Mouse (Mus musculus) G1E-ER4 (cell line): ENCODE results near the gene Sucla2. TPM values are rescaled to one million over a fixed set of nuclear protein-coding genes. Genes with fewer than 3 reads are reported as not detected.

Source experiments
- GATA1 ChIP-seq: IDR thresholded peaks from one replicate; pipeline ENCODE4 v1.8.0; 2012; ENCODE audit warnings: low read length, inconsistent platforms
- polyA plus RNA-seq: library from polyadenylated mRNA; stranded (reverse); fragments of >175 nt; gene quantifications from 2 replicates; pipeline ENCODE4 v1.2.3, GENCODE M21; 2012

The Sucla2 gene
- polyA plus RNA-seq = 13.6 and 21.3 TPM in 2 replicates

DNA sequence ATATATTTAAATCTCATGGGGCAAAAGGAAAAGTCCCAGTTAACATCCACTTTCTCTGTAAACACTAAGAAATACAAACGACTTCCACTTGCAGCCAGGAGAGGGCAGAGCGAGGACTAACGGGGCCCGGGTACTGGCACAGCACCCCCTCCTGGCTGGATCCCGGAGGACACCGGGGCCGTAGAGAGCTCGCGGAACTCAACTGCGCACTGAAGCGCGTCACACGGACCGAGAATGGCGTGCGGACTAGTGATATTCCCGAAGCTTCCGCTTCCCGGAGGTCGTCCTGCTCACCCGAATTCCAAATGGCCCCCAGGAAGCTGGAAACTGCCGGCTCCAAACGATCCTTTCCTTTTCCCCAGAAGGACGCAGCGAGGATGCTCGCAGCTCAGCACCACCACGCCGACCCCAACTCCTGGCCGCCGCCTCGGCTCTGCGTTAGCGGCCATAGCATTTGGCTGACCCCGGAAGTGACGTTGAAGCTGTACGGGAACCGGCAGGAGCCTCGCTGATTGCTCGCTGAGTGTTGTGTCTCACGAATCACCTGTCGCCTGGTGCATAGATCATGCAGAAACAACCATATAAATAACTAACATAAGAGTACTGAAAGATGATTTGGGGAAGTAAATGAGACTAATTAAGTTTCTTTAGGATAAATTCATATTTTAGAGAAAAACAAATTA lies at the start of gene Sucla2:
Gene Sucla2, plus strand, starts transcription at position 554 of the 683 bp plus-strand sequence.
- TF ChIP-seq GATA1 = no peak

DNA sequence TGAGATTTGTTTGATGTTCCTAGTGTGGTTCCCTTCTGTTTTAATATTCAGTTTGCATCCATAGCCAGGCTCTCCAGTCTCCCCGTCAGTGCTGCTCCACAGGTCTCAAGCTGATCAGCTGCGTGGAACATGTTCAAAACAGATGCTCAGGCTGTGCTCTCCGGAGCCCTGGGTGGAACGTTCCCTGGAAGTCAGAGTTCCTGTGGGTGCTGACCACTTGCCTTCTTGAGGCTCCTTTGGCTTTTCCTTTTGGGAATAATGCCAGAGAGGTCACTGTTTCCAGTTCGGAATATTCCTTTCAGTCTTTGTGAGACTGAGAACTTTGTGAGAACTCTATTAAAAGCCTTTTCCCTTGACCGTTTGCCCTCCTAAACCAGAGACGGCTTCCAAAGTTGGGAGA lies 49.6 kb upstream of the Sucla2 start:
- no peak for TF ChIP-seq GATA1

DNA sequence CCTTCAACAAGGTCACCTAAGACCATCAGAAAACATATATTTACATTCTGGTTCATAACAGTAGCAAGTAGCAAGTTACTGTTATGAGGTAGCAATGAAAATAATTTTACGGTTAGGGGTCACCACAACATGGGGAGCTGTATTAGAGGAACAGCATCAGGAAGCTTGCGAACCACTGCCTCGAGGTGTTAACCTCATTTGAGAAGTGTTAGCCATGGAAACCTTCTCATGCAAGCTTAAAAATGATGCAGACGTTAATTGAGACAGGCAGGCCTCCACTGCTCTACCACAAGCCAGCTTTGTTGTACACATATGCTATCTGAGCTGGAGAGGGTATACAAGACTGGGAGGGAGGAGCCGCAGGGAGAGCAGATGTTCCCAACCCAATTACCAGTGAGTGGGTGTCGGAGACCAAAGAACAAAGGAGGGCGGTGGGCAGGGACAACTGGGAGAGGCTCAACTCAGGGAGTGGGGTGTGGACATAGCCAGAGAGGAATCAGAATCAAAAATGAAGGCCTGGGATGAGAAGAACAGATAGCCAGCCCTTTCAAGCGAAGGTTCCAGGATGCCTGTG lies 48.7 kb upstream of the Sucla2 start:
- TF ChIP-seq GATA1 = no peak

DNA sequence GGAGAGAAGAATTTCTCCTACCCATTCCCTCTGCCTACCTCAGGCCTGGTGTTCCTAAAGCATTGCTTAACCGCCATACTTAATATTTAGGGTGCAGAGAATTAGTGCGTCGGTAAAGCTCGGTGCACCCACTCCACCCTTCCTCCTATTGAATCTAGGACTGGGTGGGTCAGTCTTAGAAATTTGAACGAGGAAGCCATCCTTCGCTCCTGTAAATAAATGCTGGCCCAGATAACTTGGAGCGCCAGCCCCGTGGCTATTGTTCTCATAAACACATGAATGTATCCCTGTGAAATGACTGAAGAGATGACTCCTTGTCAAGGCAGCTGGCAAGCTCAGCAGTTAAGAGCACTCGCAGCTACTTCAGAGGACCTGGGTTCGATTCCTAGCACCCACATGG lies 48.0 kb upstream of the Sucla2 start:
- no peak for TF ChIP-seq GATA1

DNA sequence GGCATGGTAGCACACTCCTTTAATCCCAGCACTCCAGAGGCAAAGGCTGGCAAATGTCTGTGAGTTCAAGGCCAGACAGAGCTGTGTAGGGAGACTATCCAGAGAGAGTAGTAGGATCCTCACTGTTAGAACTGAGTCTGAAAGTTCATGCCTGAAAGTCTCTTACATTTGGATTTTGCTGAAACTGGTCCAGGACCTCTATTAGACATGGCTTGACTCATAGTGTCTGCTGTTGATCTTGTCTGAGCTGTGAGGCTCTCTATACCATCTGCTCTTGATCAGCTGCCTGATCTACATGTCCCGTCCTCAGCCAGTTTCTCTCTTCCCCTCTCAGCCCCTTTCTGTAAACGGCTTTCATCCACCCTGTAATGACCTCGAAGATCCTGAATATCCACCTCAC lies 46.8 kb upstream of the Sucla2 start:
- no peak for TF ChIP-seq GATA1

DNA sequence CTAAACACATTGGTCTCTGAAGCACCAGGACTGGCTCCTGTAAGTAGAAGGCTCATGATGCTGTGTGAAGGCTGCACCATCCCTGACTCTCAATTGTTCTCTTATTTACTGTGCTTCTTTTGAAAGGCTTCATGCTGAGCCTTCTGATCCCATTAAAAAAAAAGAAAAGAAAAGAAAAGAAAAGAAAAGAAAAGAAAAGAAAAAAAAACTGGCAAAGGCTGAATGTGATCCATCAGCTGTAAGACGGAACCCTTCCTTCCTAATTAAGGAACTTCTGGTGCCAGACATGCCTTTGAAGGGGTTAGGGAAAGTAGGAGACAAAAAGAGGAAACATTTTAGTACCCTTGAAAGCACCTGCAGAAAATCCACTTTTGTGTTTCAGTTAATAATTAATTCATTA lies 45.3 kb upstream of the Sucla2 start:
- no peak for TF ChIP-seq GATA1

DNA sequence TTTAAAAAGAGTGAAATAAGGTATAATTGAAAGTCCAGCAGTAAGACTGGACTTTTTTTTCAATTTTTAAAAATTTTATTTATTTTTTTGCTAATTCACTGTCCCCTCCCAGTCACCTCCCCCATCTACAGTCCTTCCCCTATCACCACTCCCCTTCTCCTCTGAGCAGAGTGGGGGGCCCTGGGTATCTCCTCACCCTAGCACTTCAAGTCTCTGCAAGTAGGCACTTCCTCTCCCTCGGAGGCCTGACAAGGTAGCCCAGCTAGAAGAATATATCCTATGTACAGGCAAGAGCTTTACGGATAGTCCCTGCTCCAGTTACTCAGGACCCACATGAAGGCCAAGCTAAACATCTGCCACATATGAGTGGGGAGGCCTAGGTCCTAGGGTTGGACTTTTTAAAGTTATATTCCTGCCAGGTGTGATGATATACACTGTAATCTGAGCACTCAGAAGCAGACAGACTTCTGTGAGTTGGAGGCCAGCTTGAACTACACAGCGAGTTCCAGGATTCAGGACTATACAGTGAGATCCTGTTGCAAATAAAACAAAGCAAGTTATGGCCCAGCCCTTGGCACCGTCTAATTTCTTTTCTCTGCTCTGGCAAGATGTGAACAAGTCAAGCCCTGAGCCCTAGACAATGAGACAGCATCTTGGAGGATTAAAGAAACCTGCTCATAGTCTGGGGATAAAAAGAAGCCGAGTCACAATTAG lies 41.4 kb upstream of the Sucla2 start:
- no peak for TF ChIP-seq GATA1

DNA sequence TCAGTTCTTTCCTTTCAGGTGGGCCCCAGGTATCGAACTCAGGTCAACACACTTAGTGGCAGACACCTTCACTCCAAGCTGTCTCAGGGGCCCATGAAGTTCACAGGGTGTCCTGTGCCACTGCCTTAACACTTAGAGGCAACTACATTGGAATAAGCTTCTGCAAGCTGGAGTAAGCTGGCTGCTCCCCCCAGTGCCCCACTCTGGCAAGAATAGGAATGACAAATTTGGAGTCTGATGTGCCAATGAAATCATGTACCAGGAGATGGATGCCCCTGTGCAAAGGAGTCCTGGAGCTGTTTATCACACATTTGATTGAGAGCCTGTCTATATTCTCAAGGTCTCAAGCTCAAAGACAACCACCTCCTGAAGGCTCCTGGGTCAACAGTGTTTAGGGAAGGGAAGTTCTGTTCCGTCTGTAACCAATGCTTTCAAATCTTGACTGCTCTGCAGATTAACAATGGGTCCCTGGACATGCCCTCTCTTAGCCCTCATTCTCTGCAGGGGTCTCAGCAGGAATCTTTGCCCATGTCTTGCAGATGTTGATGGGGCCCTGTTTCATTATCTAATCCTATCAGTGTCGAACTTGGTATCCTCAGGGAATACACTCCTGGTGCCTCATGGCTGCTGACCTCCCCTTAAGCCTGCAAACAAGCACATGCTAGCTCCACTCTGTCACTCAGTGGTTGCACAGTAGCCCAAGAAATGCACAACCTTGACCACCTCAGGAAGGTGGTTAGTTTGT lies 40.6 kb upstream of the Sucla2 start:
- no peak for TF ChIP-seq GATA1

DNA sequence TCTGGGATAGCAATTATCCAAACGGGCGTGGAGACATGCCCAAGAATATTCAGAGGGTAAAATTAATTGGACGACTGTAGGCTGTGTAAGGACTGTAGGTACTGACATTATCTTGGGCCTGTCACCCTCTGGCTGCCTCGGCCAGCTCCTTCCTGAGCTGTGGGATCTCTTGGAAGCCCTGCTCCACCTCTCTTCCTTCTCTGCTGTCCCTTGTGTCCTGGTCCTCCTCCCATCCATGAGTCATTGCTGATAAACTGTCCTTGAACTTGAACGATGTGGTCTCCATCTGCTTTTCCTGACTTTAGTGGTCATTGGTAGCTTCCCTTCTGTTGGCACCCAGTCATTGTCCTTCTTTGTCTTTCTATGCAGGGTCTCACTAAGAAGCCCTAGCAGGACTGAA lies 38.5 kb upstream of the Sucla2 start:
- no peak for TF ChIP-seq GATA1

GRCm38 (mm10) chr14:73493356-73493755 lies 31.8 kb upstream of the Sucla2 start:
- no peak for TF ChIP-seq GATA1

GRCm38 (mm10) chr14:73494122-73494521 lies 31.0 kb upstream of the Sucla2 start:
- TF ChIP-seq GATA1 = no peak

DNA sequence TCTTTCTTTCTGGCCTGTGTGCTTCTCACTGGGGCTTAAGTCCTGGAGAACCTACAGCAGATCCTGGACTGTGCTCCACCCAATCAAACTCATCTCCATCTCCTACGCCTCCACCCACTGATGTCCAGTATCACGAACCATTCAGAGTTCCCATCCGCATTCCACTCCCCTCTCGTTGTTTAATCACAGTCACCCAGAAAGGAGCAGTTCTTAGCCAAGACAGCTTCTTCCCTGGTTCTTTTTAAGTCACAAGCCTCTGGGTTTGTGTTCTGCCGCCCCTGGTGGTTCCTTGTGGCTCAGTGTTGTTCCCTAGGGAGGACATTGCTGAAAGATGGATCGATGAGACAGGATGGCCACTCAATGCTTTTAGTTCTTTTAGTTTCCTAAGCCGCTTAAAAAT lies 29.4 kb upstream of the Sucla2 start:
- TF ChIP-seq GATA1 = no peak

DNA sequence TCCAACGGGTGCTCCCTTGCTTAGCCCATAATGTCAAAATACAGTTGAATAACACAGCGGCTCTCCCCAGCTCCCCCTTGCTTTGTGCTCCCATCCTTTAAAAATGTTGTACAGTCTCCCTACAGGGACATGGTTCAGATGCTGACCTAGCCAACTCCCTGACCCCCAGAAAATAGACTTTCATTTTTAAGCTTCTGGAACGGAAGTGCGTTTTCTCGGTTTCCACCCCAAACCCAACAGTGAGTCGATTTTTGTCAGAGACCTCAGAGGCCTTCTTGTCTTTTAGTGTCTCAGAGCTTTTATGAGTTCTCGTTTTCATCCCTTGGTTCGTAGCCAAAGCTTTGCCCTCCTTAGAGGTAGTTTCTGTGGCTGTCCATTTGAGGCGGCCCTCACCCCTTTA lies 23.8 kb upstream of the Sucla2 start:
- TF ChIP-seq GATA1 = no peak

DNA sequence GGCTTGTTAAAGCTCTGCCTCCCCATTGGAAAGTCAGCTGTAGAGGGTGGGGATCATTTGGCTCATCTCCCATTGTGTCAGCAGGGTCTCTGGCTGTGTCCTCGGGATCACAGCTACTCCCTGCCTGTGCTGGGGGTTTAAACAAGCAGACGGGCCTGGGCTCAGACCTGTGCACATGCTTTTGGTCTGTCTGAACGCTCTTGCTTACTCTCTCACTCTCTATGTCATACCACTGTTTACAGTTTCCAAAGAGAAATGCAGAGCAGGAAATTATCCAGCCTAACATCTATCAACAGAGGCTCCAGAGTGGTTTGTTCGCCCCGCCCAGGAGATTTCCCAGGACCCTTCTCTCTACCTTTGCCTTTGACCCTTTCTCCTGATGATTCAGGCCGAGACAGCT lies 23.4 kb upstream of the Sucla2 start:
- TF ChIP-seq GATA1 = no peak

DNA sequence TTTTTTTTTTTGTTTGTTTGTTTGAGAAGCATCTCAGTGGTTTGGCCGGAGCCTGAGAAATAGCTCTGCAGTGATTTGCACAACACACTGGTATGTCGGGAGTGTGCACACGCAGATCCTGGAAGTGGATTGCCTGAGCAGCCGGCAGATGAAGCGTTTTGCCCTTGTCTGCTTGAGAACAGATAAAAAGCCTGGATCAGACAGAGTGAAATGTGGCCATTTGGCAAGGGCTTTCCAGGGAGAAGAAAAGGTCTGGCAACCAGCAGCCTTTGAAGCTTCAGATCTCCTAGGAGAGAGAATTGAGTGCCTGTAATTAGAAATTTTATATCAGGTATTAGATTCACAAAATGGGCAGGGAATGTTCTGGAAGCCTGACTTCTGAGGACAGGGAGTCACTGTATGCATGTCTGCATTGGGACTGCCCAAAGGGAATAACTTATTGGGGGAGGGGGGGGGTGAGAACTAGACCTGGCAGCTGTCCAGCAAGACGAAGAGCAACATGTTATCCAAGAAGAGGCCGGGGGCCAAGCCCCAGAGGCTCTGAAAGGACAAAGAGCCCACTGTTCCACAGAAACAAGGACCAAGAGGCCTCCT lies 22.4 kb upstream of the Sucla2 start:
- no peak for TF ChIP-seq GATA1
